Mouse (Mus musculus) limb, embryonic 11.5 days (tissue): ENCODE measurements around the gene Cecr2. TPM values are rescaled to one million over a fixed set of nuclear protein-coding genes. Genes with fewer than 3 reads are reported as not detected.
"Not testable (repeated sequence)": the region's sequence is repeated elsewhere in the genome, so short reads cannot be mapped to it uniquely, and the experiment has no call there.

Experiments used
- ATAC-seq: fragments of 200-750 bp; cut with Nextera tagmentation; 2 replicates; pipeline ENCODE4 v1.8.0; 2017; ENCODE audit warnings: low read depth; ENCODE audit not compliant: insufficient number of reproducible peaks, low FRiP score, low TSS enrichment
- DNase-seq: peaks from one replicate; pipeline ENCODE4 v3.0.0-alpha.2; 2015; ENCODE audit warnings: low spot score
- H3K27ac ChIP-seq: fragments of 300-500 bp; sonication (generic); replicated peaks from 2 replicates; pipeline ENCODE4 v1.5.1; 2014; ENCODE audit warnings: low read depth, mild to moderate bottlenecking, low read length
- H3K27me3 ChIP-seq: fragments of 300-500 bp; sonication (generic); 2 replicates; pipeline ENCODE4 v1.6.1; 2014; ENCODE audit warnings: mild to moderate bottlenecking, low read length, mixed read lengths; ENCODE audit not compliant: control insufficient read depth, insufficient read depth
- H3K36me3 ChIP-seq: fragments of 300-500 bp; sonication (generic); 2 replicates; pipeline ENCODE4 v1.6.1; 2014; ENCODE audit warnings: mild to moderate bottlenecking, low read length, moderate library complexity, mixed read lengths; ENCODE audit not compliant: control insufficient read depth, insufficient read depth
- H3K4me1 ChIP-seq: fragments of 300-500 bp; sonication (generic); 2 replicates; pipeline ENCODE4 v1.6.1; 2014; ENCODE audit warnings: low read length, mixed read lengths; ENCODE audit not compliant: control insufficient read depth, insufficient read depth
- H3K4me2 ChIP-seq: fragments of 300-500 bp; sonication (generic); 2 replicates; pipeline ENCODE4 v1.6.1; 2014; ENCODE audit warnings: low read depth, mild to moderate bottlenecking, moderate library complexity; ENCODE audit not compliant: severe bottlenecking
- H3K4me3 ChIP-seq: fragments of 300-500 bp; sonication (generic); 2 replicates; pipeline ENCODE4 v1.5.1; 2014; ENCODE audit warnings: low read depth, low read length
- H3K9ac ChIP-seq: fragments of 300-500 bp; sonication (generic); 2 replicates; pipeline ENCODE4 v1.6.1; 2014; ENCODE audit warnings: mild to moderate bottlenecking, low read length
- H3K9me3 ChIP-seq: fragments of 300-500 bp; sonication (generic); 2 replicates; pipeline ENCODE4 v1.6.1; 2016; ENCODE audit warnings: low read length; ENCODE audit not compliant: control insufficient read depth
- WGBS: fragments of 180-500 bp; shearing (Covaris S2); extraction: QIAGEN DNeasy Blood & Tissue Kit; methylation state at CpG from one replicate; pipeline ENCODE4 v1.1.7; 2014; 5-methylcytosine and 5-hydroxymethylcytosine counted together
- microRNA-seq: library from miRNA; unstranded; fragments of <30 nt; microRNA quantifications from one replicate; pipeline ENCODE4, GENCODE M21; 2016
- polyA plus RNA-seq: library from polyadenylated mRNA; unstranded; fragments of >200 nt; fragmentation: Nextera tagmentation; extraction: Ambion mirVana; gene quantifications from 2 replicates; pipeline ENCODE4 v1.2.1, GENCODE M21; 2014

Gene Cecr2
- polyA plus RNA-seq, 1 experiment from 2014 or later = 13.0 TPM

- no peaks in the 10 kb centered on the region for H3K27me3 ChIP-seq
- H3K4me3 ChIP-seq = no peak overlapping the region
- H3K4me1 ChIP-seq = no peaks in the 10 kb centered on the region
- H3K36me3 ChIP-seq = peaks cover 31% of the 10 kb centered on the region
- DNase-seq (no peak), ATAC-seq (no peak)
- no peak overlapping the region for H3K4me2 ChIP-seq
- H3K9me3 ChIP-seq = no peaks in the 10 kb centered on the region
- WGBS = 85% methylated on average over 5 of the region's 5 CpGs
- H3K9ac ChIP-seq = no peak overlapping the region
- H3K27ac ChIP-seq = no peak overlapping the region
Measured at GRCm38 (mm10) chr6:120806999-120807737, 141.0 kb downstream of the Cecr2 start.

- no peak overlapping the region for H3K27ac ChIP-seq
- no peak overlapping the region for H3K4me3 ChIP-seq
- H3K36me3 ChIP-seq = peaks cover 29% of the 10 kb centered on the region
- DNase-seq (no peak), ATAC-seq (no peak)
- H3K9ac ChIP-seq = no peak overlapping the region
- no peak overlapping the region for H3K4me2 ChIP-seq
- H3K4me1 ChIP-seq = no peaks in the 10 kb centered on the region
- H3K27me3 ChIP-seq = no peaks in the 10 kb centered on the region
- 96% methylated on average over 4 of the region's 4 CpGs for WGBS
- H3K9me3 ChIP-seq = no peaks in the 10 kb centered on the region
Measured at GRCm38 (mm10) chr6:120807738-120808081, 141.5 kb downstream of the Cecr2 start.

GRCm38 (mm10) chr6:120811999-120812398 is 145.8 kb downstream of the Cecr2 start:
- peaks cover 11% of the 10 kb centered on the region for H3K36me3 ChIP-seq
- H3K4me2 ChIP-seq, DNase-seq, H3K9me3 ChIP-seq, H3K9ac ChIP-seq, H3K4me3 ChIP-seq, H3K27me3 ChIP-seq, H3K27ac ChIP-seq, ATAC-seq, H3K4me1 ChIP-seq: not testable (repeated sequence)
- WGBS = 98% methylated on average over 7 of the region's 10 CpGs

GRCm38 (mm10) chr6:120819294-120819693 is 153.1 kb downstream of the Cecr2 start:
- H3K4me2 ChIP-seq = no peak overlapping the region
- peaks cover 17% of the 10 kb centered on the region for H3K36me3 ChIP-seq
- 93% methylated on average over 2 of the region's 2 CpGs for WGBS

GRCm38 (mm10) chr6:120820144-120820543 is 154.0 kb downstream of the Cecr2 start:
- ATAC-seq (no peak), DNase-seq (no peak)
- Histone ChIP-seq H3K9ac (no peak overlapping the region), H3K4me3 (no peak overlapping the region), H3K36me3 (peaks cover 17% of the 10 kb centered on the region), H3K27ac (no peak overlapping the region), H3K27me3 (no peaks in the 10 kb centered on the region), H3K4me1 (peaks cover 6% of the 10 kb centered on the region; the same call in 1 of the 2 replicates), H3K9me3 (no peaks in the 10 kb centered on the region), H3K4me2 (no peak overlapping the region)
- 94% methylated on average over 5 of the region's 5 CpGs for WGBS

More at GRCm38 (mm10) chr6:120819294-120819693, 153.1 kb downstream of the Cecr2 start:
- Histone ChIP-seq H3K4me3 (no peak overlapping the region), H3K27ac (no peak overlapping the region), H3K27me3 (no peaks in the 10 kb centered on the region), H3K4me1 (peaks cover 6% of the 10 kb centered on the region; the same call in 1 of the 2 replicates), H3K9ac (no peak overlapping the region), H3K9me3 (no peaks in the 10 kb centered on the region)
- DNase-seq (no peak), ATAC-seq (no peak)

Small RNA genes within 50 kb of the gene (microRNA-seq; reads per million reads assigned to microRNA genes)
- not detected for gene Gm25193

Other genes starting within 250 kb of the Cecr2 start
- gene Il17ra, start 203.1 kb upstream of the Cecr2 start, polyA plus RNA-seq = 1.3 and 1.9 TPM in 2 replicates
- 0.14 and 0.15 TPM in 2 replicates for gene Tmem121b, start 172.6 kb upstream of the Cecr2 start, polyA plus RNA-seq
- 16.8 and 19.8 TPM in 2 replicates for gene Hdhd5, start 135.1 kb upstream of the Cecr2 start, polyA plus RNA-seq
- 0.25 and 0.26 TPM in 2 replicates for gene Slc25a18, start 107.2 kb downstream of the Cecr2 start, polyA plus RNA-seq
- gene Atp6v1e1, start 156.4 kb downstream of the Cecr2 start, polyA plus RNA-seq = 112 and 118 TPM in 2 replicates
- 35.2 and 40.9 TPM in 2 replicates for gene Bcl2l13, start 169.8 kb downstream of the Cecr2 start, polyA plus RNA-seq